Mouse (Mus musculus) ES-E14 (cell line): ENCODE measurements around the gene Arap1.

Experiments
- CHD2 ChIP-seq: IDR thresholded peaks from 2 replicates; pipeline ENCODE4 v1.6.1; 2014; ENCODE audit warnings: mild to moderate bottlenecking, low read depth, low read length, inconsistent platforms
- MAFK ChIP-seq: IDR thresholded peaks from 2 replicates; pipeline ENCODE4 v1.6.1; 2014; ENCODE audit warnings: mild to moderate bottlenecking, low read depth, low read length, inconsistent platforms; ENCODE audit not compliant: insufficient read depth
- ZC3H11A ChIP-seq: IDR thresholded peaks from 2 replicates; pipeline ENCODE4 v1.6.1; 2012; ENCODE audit warnings: low read depth, mild to moderate bottlenecking, inconsistent platforms, low read length, borderline replicate concordance
- ZNF384 ChIP-seq: IDR thresholded peaks from 2 replicates; pipeline ENCODE4 v1.6.1; 2012; ENCODE audit warnings: low read depth, low read length, inconsistent platforms

GRCm38 (mm10) chr7:101328621-101329158 lies 19.2 kb upstream of the Arap1 start:
- TF ChIP-seq CHD2 (no peak), ZC3H11A (no peak), ZNF384 (no peak), MAFK (no peak)
